Mouse (Mus musculus) cerebellum, adult 2 months (tissue): ENCODE measurements at regions not wholly inside any gene's neighbourhood (a gene's known extent, or its start where the extent isn't known, plus 50 kb on each side); places are given as distances from the start of the nearest gene placed in this dataset.

ENCODE experiments used
- CTCF ChIP-seq: fragments of 200-500 bp; IDR thresholded peaks from 2 replicates; pipeline ENCODE4 v1.5.1; 2011; ENCODE audit warnings: low read depth, mild to moderate bottlenecking, control low read depth, low read length, moderate library complexity, borderline replicate concordance; ENCODE audit not compliant: insufficient read depth
- POLR2A ChIP-seq: fragments of 200-500 bp; IDR thresholded peaks from 2 replicates; pipeline ENCODE4 v1.6.1; 2011; ENCODE audit warnings: low read length, control low read depth, borderline replicate concordance; ENCODE audit not compliant: insufficient read depth

GRCm38 (mm10) chr8:77829764-77830163 lies 105.5 kb upstream of the Ednra start:
- TF ChIP-seq CTCF (no peak), POLR2A (no peak)
